Comparison of ENCODE assay signal across 29 mouse cellular contexts in the genomic region with DNA sequence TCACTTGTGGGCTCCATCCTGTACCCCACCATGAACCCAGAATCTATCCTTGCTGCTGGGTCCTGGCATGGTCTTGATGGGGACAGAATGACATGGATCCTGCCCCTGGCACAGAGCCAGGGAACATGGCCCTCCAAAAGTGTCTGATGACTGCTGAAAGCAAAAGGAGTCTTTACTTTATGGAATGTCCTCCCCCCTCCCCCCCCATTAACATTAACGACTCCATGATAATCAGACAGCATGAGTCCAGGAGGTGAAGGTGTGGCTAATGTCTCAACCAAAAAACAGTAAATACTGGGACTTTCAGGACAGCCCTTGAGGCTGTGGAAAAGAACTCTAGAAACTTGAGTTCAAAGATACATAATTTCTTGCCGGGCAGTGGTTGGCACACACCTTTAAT.
"Had no signal": no experiment of that assay in that cellular context is flagged by ENCODE, and none has a peak within 500 bp of the region (broad histone marks: within the 10 kb centered on the region; RNA-seq: fewer than 3 reads in every experiment).

No protein-coding gene starts in this region.

- H3K4me2 ChIP-seq: heart, embryonic 11.5 days; heart, embryonic 13.5 days; heart, embryonic 15.5 days; hindbrain, embryonic 12.5 days; hindbrain, embryonic 14.5 days; intestine, embryonic 15.5 days; limb, embryonic 12.5 days; liver, embryonic 11.5 days; liver, embryonic 13.5 days; liver, embryonic 15.5 days had no signal

- H3K4me3 ChIP-seq: gastrocnemius, adult 2 months; heart, adult 2 months; heart, embryonic 13.5 days; heart, embryonic 15.5 days; hindbrain, embryonic 10.5 days; hindbrain, embryonic 12.5 days; intestine, embryonic 15.5 days; layer of hippocampus, adult 2 months; left cerebral cortex, adult 2 months; limb, embryonic 10.5 days; limb, embryonic 12.5 days; liver, embryonic 13.5 days; liver, embryonic 15.5 days had no signal

- H3K9ac ChIP-seq: heart, embryonic 13.5 days; heart, embryonic 15.5 days; hindbrain, embryonic 12.5 days; hindbrain, embryonic 14.5 days; intestine, embryonic 15.5 days; limb, embryonic 12.5 days; liver, embryonic 13.5 days; liver, embryonic 15.5 days had no signal

- DNase-seq: gastrocnemius, adult 2 months; gastrocnemius, postnatal 10 days; gastrocnemius, postnatal 25 days; heart, adult 2 months; heart, postnatal 14 days; heart, postnatal 36 days; kidney, adult 18-20 months; kidney, adult 8-10 months; kidney, postnatal 10 days; kidney, postnatal 25 days; kidney, postnatal 4 days; liver; liver, embryonic 13.5 days had no signal

- H3K27me3 ChIP-seq: heart, embryonic 13.5 days; heart, embryonic 15.5 days; hindbrain, embryonic 12.5 days; intestine, embryonic 15.5 days; limb, embryonic 12.5 days; liver, embryonic 13.5 days; liver, embryonic 15.5 days had no signal

- H3K27ac ChIP-seq: gastrocnemius, adult 2 months; heart, adult 2 months; heart, embryonic 13.5 days; heart, embryonic 15.5 days; hindbrain, embryonic 10.5 days; hindbrain, embryonic 12.5 days; hindbrain, embryonic 14.5 days; intestine, embryonic 15.5 days; layer of hippocampus, adult 2 months; left cerebral cortex, adult 2 months; limb, embryonic 10.5 days; limb, embryonic 12.5 days; liver, embryonic 13.5 days; liver, embryonic 15.5 days had no signal

- H3K36me3 ChIP-seq: heart, embryonic 13.5 days; heart, embryonic 15.5 days; hindbrain, embryonic 10.5 days; hindbrain, embryonic 12.5 days; intestine, embryonic 15.5 days; limb, embryonic 10.5 days; limb, embryonic 12.5 days; liver, embryonic 13.5 days; liver, embryonic 15.5 days had no signal

- H3K9me3 ChIP-seq: heart, embryonic 13.5 days; heart, embryonic 15.5 days; hindbrain, embryonic 12.5 days; intestine, embryonic 15.5 days; limb, embryonic 10.5 days; limb, embryonic 12.5 days; liver, embryonic 13.5 days; liver, embryonic 15.5 days had no signal

- H3K4me1 ChIP-seq: heart, embryonic 15.5 days; hindbrain, embryonic 12.5 days; intestine, embryonic 15.5 days; liver, embryonic 13.5 days; liver, embryonic 15.5 days had no signal

- ATAC-seq: hindbrain, embryonic 16.5 days; inflammation-experienced regulatory T-cells, adult 6 months; intestine, embryonic 15.5 days; intestine, postnatal 0 days had no signal
